Mouse (Mus musculus) lung, postnatal 10 days (tissue): ENCODE measurements at regions not wholly inside any gene's neighbourhood (a gene's known extent, or its start where the extent isn't known, plus 50 kb on each side); places are given as distances from the start of the nearest gene placed in this dataset.
A peak's percentile ranks its signal among the peaks of the same experiment; 100 is the strongest.
"Not testable (repeated sequence)": the region's sequence is repeated elsewhere in the genome, so short reads cannot be mapped to it uniquely, and the experiment has no call there.

Source experiments
- DNase-seq: peaks from one replicate; pipeline ENCODE4 v3.0.0; 2021

DNA sequence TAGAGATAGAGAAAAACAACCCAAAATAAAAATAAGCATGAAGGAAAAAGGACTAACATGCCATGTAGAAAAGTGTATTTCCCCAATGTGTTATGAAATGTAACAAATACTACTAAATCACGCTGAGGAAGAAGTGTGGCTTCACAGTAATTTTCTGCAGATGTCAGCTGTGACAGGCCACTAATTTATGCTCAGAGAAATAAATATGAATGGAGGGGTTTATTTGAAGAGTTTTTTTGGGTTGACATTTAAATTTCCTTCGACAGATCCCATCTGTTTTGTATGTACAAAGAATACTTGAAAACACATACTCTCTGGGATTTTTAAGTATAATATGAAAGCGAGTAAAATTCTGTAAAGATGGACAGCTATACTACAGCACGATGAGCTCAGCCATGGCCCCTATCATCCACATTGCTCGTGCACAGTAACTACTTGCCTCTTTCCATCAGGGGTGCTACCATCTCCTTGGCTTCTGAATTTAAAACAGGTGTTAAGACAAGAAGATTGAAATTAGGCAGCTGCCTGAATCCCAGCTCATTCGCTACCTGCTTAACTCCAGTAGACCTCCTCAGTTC, 605.1 kb downstream of the Gm4340 start:
- DNase-seq: no peak

DNA sequence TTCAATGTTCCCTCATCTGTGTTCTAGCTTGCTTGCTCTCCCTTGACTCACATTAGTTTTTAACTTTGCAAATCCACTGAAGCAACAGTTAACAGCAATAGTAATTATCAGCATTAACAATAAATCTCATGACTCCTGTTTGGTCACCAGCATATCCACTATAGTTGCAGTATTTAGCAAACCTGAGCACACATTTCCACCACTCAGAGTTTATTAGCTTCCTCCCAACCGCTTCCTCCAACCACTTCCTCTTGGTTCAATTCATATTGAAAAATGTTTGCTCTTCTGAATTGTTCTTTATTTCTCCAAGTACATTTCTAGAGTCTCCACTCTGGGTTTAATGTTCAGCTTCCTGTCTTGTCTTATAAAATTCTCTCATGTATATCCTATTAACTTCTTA, 611.0 kb downstream of the Gm4340 start:
- no peak for DNase-seq

DNA sequence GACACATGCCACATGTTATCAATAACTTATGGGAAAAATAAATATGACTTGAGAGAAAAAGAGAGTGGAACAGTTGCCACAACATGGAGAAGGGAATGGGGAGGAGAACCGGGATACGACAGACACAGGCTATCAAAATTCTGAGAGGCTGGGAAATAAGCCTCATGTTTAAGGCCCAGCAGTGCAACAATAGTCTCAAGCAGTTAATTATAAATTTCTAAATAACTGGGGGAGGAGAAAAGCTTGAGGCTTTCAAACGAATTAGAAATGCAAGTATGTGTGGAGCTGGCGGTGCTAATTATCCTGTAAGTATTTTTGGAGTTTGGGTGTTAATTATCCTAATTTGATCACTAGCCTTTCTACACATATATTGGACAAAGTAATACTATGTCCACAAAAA, 624.4 kb downstream of the Gm4340 start:
- no peak for DNase-seq

DNA sequence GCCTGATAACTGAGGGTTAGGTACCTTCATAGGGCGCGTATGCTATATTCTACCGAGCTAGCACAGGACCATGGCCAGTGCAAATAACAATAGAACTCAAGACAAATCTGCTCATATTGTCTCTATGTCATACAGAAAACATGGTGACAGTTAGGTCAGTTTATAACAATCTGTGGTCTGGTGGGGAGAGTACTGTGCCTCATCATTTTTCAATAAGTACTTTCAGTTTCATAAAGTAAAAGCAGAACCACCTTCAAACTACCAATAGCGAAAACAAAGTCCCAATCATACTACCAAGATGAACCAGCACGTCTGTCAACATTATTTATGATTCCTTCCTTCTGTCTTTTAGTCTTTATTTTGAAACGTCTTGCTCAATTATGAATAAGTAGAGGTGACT, 658.0 kb downstream of the Gm4340 start:
- DNase-seq: no peak

DNA sequence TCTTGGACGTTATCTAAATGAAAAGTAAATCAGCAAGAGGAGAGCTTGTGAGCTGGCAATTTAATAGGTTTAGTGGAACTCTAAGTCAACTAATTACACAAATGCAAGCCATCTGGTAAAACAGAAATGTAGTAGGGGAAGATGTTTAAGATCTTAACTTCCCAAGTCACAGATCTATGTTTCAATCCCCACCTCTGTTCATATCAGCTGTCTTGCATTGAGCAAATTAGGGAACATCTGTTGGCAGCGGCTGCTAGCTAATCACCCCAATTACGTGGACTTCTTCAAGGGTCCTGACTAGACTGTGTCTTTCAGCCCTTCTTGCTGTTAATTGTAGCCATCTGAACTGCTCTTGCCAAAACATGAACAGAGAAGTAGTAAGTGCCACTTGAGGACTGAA, 659.3 kb downstream of the Gm4340 start:
- no peak for DNase-seq

DNA sequence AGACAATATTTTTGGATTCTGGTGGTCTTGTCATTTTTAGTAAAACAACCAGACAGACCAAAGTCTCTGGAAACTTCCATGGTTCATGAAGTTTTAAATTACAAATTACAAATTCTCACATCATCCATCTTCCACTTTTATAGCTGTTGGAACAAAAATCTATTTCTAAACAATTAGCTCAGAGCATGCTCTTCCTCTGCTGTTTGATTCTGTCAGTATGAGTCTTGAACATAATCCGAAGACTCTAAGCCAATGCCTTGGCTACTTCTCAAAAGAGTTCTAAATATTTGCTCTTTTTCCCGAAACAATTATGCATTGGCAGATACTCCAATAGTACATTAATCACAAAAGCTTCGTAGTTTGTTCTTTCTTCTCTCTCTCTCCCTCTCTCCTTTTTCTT, 684.4 kb downstream of the Gm4340 start:
- peak; percentile 14 for DNase-seq

DNA sequence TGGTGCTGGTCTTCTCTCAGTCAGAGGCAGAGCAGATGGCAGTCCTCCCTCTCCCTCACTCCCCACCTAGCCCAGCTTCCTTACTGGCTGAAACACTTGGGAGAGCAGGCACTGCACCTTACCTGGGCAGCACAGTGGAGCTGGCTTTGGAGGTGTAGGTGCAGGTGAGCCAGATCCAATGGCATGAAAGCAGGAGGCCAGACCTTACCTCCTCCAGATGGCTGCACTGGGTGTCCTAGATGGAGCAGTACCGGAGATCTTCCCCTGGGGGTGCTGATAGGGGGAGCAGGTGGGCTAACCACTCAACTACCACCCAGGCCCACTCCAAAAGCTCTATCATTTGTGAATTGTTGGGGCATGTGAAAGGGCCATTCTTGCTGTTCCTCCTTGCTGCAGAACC, 660.0 kb downstream of the Tmtc2 start:
- DNase-seq: no peak

DNA sequence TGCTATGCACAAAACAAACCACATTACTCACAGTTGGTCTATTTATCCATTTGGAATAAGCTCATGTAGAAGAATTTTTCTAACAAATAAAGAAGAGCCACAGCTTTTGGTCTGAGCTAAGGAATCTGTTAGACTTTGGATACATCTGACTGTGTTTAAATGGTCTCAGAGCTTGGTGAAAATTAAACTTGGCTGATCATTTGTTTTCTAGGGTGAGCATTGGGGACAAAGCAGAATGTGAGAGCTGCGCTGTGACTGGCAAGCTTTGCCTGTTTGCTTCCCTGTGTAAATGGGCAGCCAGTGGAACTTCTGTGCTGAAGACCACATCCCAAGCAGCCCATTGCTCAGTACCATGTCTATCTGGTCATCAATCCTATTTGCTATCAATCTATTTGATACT, 658.7 kb downstream of the Tmtc2 start:
- DNase-seq: no peak

DNA sequence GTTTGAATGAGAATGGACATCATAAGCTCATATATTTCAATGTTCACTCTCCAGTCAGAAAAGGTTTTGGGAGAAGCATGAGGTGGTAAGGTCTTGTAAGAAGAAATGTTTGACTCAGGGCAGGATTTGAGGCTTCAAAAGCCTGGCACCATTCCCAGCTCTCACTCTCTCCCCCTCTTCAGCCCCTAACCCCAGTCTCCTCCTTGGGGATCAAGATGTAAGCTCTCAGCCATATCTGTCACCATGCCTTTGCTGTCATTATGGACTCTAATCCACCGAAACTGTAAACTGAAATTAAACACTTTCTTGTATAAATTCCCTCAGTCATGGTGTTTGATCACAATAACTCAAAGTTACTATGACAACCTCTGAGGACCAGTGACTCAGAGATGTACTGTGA, 637.6 kb downstream of the Tmtc2 start:
- no peak for DNase-seq

DNA sequence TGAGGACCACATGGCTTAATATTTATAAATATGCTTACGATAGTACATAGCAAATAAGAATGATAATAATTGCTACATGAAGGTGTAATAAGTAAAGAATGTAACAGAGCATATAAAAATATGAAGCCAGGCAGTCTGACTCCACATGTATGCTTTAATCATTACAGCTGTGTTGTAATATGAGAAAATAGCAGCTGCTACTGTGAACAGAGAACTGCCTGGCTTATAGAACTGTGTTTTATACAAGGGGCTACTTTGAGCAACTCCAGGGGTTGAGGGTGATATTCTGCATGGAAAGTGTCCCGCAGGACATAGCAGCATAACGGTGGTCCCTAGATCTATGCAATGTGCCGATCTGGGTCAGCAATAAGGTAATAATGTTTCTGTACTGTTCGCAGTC, 627.9 kb downstream of the Tmtc2 start:
- no peak for DNase-seq

DNA sequence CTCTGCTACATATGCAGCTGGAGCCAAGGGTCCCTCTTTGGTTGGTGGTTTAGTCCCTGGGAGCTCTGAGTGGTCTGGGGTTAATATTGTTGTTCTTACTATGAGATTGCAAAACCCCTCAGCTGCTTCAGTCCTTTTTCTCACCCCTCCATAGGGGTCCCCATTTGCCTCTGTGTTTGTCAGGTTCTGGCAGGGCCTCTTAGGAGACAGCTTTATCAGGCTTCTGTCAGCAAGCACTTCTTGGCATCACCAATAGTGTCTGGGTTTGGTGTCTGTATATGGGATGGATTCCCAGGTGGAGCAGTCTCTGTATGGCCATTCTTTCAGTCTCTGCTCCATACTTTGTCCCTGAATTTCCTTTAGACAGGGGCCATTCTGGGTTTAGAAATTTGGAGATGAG, 625.4 kb downstream of the Tmtc2 start:
- not testable (repeated sequence) for DNase-seq

DNA sequence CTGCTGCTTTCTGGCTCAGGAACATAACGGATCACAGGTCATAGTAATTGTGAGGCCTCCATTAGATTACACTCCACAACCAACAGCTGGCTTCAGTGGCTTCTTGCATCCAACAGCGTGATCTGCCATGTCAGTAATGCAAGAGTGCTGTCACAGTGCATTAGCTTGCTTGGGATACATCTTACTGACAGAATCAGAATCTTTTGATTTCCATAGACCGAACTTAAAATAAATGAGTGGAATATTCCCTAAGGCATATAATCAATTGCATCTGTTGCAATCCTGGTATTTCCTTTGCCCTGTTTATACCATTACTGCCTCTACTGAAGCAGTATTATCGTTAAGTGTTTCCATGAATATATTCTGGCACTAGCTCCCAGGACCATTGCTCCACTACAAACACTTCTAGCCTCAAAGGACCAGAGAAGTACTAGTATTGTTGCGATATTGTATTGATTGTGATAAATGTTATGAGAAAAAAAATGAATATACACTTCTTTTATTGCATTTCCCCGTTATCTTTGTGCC, 605.8 kb downstream of the Tmtc2 start:
- DNase-seq: no peak
